ENCODE assay signal across 8 mouse cellular contexts in the genomic region with DNA sequence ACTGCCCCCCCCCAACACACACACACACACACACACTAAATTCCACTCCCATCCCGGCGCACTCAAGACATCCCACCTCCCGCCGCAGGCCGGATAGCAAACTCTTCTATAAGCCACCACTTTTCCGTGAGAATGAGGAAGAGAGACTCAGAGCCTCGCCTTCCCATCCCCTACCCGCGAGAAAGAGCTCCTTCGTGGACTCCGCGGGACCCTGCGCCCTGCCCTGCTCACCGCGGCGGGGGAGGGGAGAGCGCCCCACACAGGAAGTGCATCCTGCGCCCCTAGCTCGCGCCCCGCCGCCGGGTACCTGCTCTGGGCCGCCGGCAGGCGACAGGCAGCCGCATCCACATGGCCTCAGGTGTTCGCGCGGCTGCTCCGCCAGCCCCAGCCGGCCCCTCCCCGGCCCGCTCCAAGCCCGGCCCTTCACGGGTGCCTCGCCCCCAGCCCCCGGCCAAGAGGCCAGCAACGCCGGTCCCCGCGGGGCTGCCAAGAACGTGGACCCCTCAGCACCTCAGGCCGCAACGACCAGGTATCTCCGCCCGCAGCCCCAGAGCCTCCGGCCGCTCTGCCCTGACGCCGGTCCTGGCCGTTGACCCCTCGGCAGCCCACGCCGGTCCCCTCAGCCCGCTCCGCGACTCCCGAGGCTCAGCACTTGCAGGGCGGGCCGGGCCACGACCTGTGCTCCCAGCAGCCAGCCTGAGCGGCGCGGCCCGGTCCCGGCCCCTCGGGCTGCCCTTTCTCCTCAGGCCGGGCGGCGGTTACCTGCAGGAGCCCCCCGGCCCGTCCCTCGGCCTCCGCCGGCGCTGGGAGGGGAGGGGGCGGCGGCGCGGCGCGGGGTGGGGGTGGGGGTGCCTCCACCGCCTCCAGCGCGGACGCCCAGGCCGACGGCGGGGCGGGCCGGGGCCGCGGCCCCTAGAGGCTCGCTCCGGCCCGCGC.
DNase-seq lines count a peak whose midpoint lies in the region; ATAC-seq and TF ChIP-seq lines count a peak whose summit lies in the region.

No protein-coding gene starts in this region.

- peaks cover 39% of the 10 kb centered on the region for H3K79me2 ChIP-seq in CH12.LX (replicated peaks; ENCODE audit: control insufficient read depth, extremely low read depth, insufficient read depth, poor library complexity, severe bottlenecking)

- TF ChIP-seq POLR2A in CH12.LX (IDR thresholded peaks at IDR 0.05; ENCODE audit: low read depth, low read length), result peak; percentile 42; the same call in 1 of the 2 replicates

- no peak for TF ChIP-seq RAD21 in CH12.LX (IDR thresholded peaks at IDR 0.05; ENCODE audit: low read depth, low read length)

- H3K9ac ChIP-seq in CH12.LX (ENCODE audit: insufficient read depth, low read depth), result peak overlapping the region; percentile 97
- H3K9ac ChIP-seq in embryonic facial prominence, embryonic 14.5 days (ENCODE audit: low read depth, low read length), result peak overlapping the region; percentile 89
- H3K9ac ChIP-seq in limb, embryonic 11.5 days (ENCODE audit: low read length), result peak overlapping the region; percentile 77
- H3K9ac ChIP-seq in stomach, embryonic 14.5 days (replicated peaks; ENCODE audit: low read depth, low read length), result peak overlapping the region; percentile 76

- H3K27me3 ChIP-seq in CH12.LX (replicated peaks), result no peaks in the 10 kb centered on the region
- H3K27me3 ChIP-seq in embryonic facial prominence, embryonic 14.5 days (replicated peaks; ENCODE audit: control insufficient read depth, insufficient read depth, low read length), result no peaks in the 10 kb centered on the region
- no peaks in the 10 kb centered on the region for H3K27me3 ChIP-seq in limb, embryonic 11.5 days (ENCODE audit: control insufficient read depth, insufficient read depth, low read length)
- H3K27me3 ChIP-seq in midbrain, embryonic 10.5 days (ENCODE audit: low read depth, poor library complexity, severe bottlenecking), result peaks cover 33% of the 10 kb centered on the region
- H3K27me3 ChIP-seq in stomach, embryonic 14.5 days (ENCODE audit: control insufficient read depth, insufficient read depth, low read length), result no peaks in the 10 kb centered on the region

- H3K4me2 ChIP-seq in CH12.LX (ENCODE audit: insufficient read depth, low read depth, poor library complexity, severe bottlenecking), result peak overlapping the region; percentile 97
- H3K4me2 ChIP-seq in embryonic facial prominence, embryonic 14.5 days (ENCODE audit: low read depth, low read length), result peak overlapping the region; percentile 86
- peak overlapping the region; percentile 96 for H3K4me2 ChIP-seq in limb, embryonic 11.5 days (ENCODE audit: low read depth, severe bottlenecking)
- peak overlapping the region; percentile 82 for H3K4me2 ChIP-seq in stomach, embryonic 14.5 days (replicated peaks; ENCODE audit: low read depth, low read length)

- H3K4me3 ChIP-seq in CH12.LX (replicated peaks in 1 of 3; ENCODE audit: low read depth in 2 of 3, low read length in 2 of 3, poor library complexity in 1 of 3), result peak overlapping the region; percentile 81 to 100 (median 97)
- H3K4me3 ChIP-seq in embryonic facial prominence, embryonic 14.5 days (ENCODE audit: low read depth, low read length), result peak overlapping the region; percentile 98
- H3K4me3 ChIP-seq in limb, embryonic 11.5 days (ENCODE audit: low read depth, low read length), result peak overlapping the region; percentile 98
- peak overlapping the region; percentile 98 for H3K4me3 ChIP-seq in midbrain, embryonic 10.5 days
- H3K4me3 ChIP-seq in stomach, embryonic 14.5 days (ENCODE audit: low read depth, low read length), result peak overlapping the region; percentile 98

- TF ChIP-seq CTCF in CH12.LX (conservative IDR thresholded peaks at IDR 0.05 in 1 of 2, IDR thresholded peaks at IDR 0.05 in 1 of 2; ENCODE audit: low read depth in 2 of 2, low read length in 2 of 2), result 0 out of 4 replicates have a peak, but pooled peaks of 1 of the 2 experiments have one; percentile 10

- dilution Hi-C loops in CH12.LX (cut with MboI; ENCODE audit: extremely low pct_ligation_motif_present, extremely low pct_unique_long_range_greater_than_20kb, low sequenced_read_pairs), result no loop called here

- no peak for TF ChIP-seq EP300 in CH12.LX (IDR thresholded peaks at IDR 0.05; ENCODE audit: low read length)

- no peaks in the 10 kb centered on the region for H3K9me3 ChIP-seq in CH12.LX (replicated peaks; ENCODE audit: low read length)
- H3K9me3 ChIP-seq in embryonic facial prominence, embryonic 14.5 days (ENCODE audit: control insufficient read depth, low read length), result no peaks in the 10 kb centered on the region
- H3K9me3 ChIP-seq in limb, embryonic 11.5 days (ENCODE audit: control insufficient read depth, low read length), result no peaks in the 10 kb centered on the region
- H3K9me3 ChIP-seq in midbrain, embryonic 10.5 days (replicated peaks), result no peaks in the 10 kb centered on the region
- H3K9me3 ChIP-seq in stomach, embryonic 14.5 days (ENCODE audit: control insufficient read depth, low read depth, low read length), result no peaks in the 10 kb centered on the region

- DNase-seq in CH12.LX (ENCODE audit: extremely low read depth), result peak; percentile 45
- peak; percentile 53 for DNase-seq in embryonic facial prominence, embryonic 14.5 days (ENCODE audit: low spot score)
- peak; percentile 16 for DNase-seq in heart, postnatal 25 days (ENCODE audit: low spot score)
- DNase-seq in limb, embryonic 11.5 days (ENCODE audit: low spot score), result peak; percentile 72
- peak; percentile 67 for DNase-seq in midbrain, embryonic 10.5 days (ENCODE audit: low spot score)
- no peak for DNase-seq in layer of hippocampus, adult 11-12 months (ENCODE audit: low spot score)

- H3K4me1 ChIP-seq in CH12.LX (ENCODE audit: control insufficient read depth in 1 of 2, insufficient read depth in 2 of 2), result peaks cover 5 to 72% of the 10 kb centered on the region in 2 experiments
- peaks cover 26% of the 10 kb centered on the region for H3K4me1 ChIP-seq in embryonic facial prominence, embryonic 14.5 days (ENCODE audit: control insufficient read depth, insufficient read depth, low read length)
- H3K4me1 ChIP-seq in limb, embryonic 11.5 days (ENCODE audit: control insufficient read depth, insufficient read depth, low read length), result peaks cover 23% of the 10 kb centered on the region
- peaks cover 75% of the 10 kb centered on the region for H3K4me1 ChIP-seq in midbrain, embryonic 10.5 days
- peaks cover 26% of the 10 kb centered on the region for H3K4me1 ChIP-seq in stomach, embryonic 14.5 days (ENCODE audit: control insufficient read depth, insufficient read depth, low read length)

- H3K36me3 ChIP-seq in CH12.LX (replicated peaks in 1 of 2; ENCODE audit: control insufficient read depth in 1 of 2, insufficient read depth in 1 of 2, low read length in 1 of 2), result peaks cover 0 to 15% of the 10 kb centered on the region in 2 experiments
- no peaks in the 10 kb centered on the region for H3K36me3 ChIP-seq in embryonic facial prominence, embryonic 14.5 days (ENCODE audit: control insufficient read depth, insufficient read depth, low read length)
- no peaks in the 10 kb centered on the region for H3K36me3 ChIP-seq in limb, embryonic 11.5 days (ENCODE audit: control insufficient read depth, insufficient read depth, low read length)
- no peaks in the 10 kb centered on the region for H3K36me3 ChIP-seq in midbrain, embryonic 10.5 days
- no peaks in the 10 kb centered on the region for H3K36me3 ChIP-seq in stomach, embryonic 14.5 days (ENCODE audit: control insufficient read depth, insufficient read depth, low read length)

- peak overlapping the region; percentile 80 for H3K27ac ChIP-seq in CH12.LX (ENCODE audit: insufficient read depth, low read depth)
- peak overlapping the region; percentile 91 for H3K27ac ChIP-seq in embryonic facial prominence, embryonic 14.5 days (replicated peaks; ENCODE audit: low read depth, low read length)
- peak overlapping the region; percentile 95 for H3K27ac ChIP-seq in limb, embryonic 11.5 days (replicated peaks; ENCODE audit: low read depth, low read length)
- H3K27ac ChIP-seq in midbrain, embryonic 10.5 days (replicated peaks), result peak overlapping the region; percentile 94
- H3K27ac ChIP-seq in stomach, embryonic 14.5 days (ENCODE audit: low read length), result peak overlapping the region; percentile 94

- 0% methylated on average over 16 of the region's 98 CpGs for WGBS in embryonic facial prominence, embryonic 14.5 days
- WGBS in limb, embryonic 11.5 days, result under 1% methylated on average over 68 of the region's 98 CpGs
- WGBS in midbrain, embryonic 10.5 days, result under 1% methylated on average over 93 of the region's 98 CpGs
- WGBS in stomach, embryonic 14.5 days, result under 1% methylated on average over 81 of the region's 98 CpGs

- ATAC-seq in activated CD4-positive, CD25-positive, alpha-beta regulatory T cell, adult 4 months, result peak; percentile 81
- ATAC-seq in embryonic facial prominence, embryonic 14.5 days (ENCODE audit: low read depth), result peak; percentile 58
- peak; percentile 71 for ATAC-seq in limb, embryonic 11.5 days (ENCODE audit: insufficient number of reproducible peaks, low FRiP score, low TSS enrichment, low read depth)
- ATAC-seq in stomach, embryonic 14.5 days (ENCODE audit: insufficient number of reproducible peaks, insufficient read depth, low FRiP score, low read depth), result peak; percentile 59

- in situ Hi-C loops in CH12.LX (cut with MboI; ENCODE audit: low pct_ligation_motif_present, low pct_unique_long_range_greater_than_20kb, low sequenced_read_pairs), result no loop called here

- intact Hi-C loops in heart, postnatal 25 days (cut with DNase I), result loop anchor here (5.0 kb wide), 1 partner anchor 88 kb away; a partner anchor contains a TSS

TF ChIP-seq in CH12.LX, 34 proteins besides CTCF, POLR2A, EP300 and RAD21 (continues in another document):
- TF ChIP-seq BHLHE40 (IDR thresholded peaks at IDR 0.05; ENCODE audit: low read depth, low read length) (peak; percentile 20; the same call in 1 of the 2 replicates), SIN3A (IDR thresholded peaks at IDR 0.05; ENCODE audit: low read length) (0 out of 2 replicates have a peak, but pooled peaks have one; percentile 42), MAZ (IDR thresholded peaks at IDR 0.05; ENCODE audit: low read depth, low read length) (no peak), ZKSCAN1 (IDR thresholded peaks at IDR 0.05; ENCODE audit: borderline replicate concordance, low read depth, low read length) (no peak), ELF1 (IDR thresholded peaks at IDR 0.05; ENCODE audit: low read depth, low read length) (0 out of 2 replicates have a peak, but pooled peaks have one; percentile 43), RCOR1 (conservative IDR thresholded peaks at IDR 0.05; ENCODE audit: low read depth, low read length) (no peak), IRF4 (IDR thresholded peaks at IDR 0.05; ENCODE audit: low read depth, low read length) (peak; percentile 24; the same call in 1 of the 2 replicates), TCF12 (IDR thresholded peaks at IDR 0.05; ENCODE audit: low read depth, low read length) (no peak), ZNF384 (IDR thresholded peaks at IDR 0.05; ENCODE audit: low read depth, low read length) (no peak), HCFC1 (IDR thresholded peaks at IDR 0.05; ENCODE audit: low read depth, low read length) (no peak), USF2 (conservative IDR thresholded peaks at IDR 0.05; ENCODE audit: low read depth, low read length) (no peak), TBP (conservative IDR thresholded peaks at IDR 0.05; ENCODE audit: low read depth, low read length) (no peak)
